Mouse (Mus musculus) retina, postnatal 7 days (tissue): ENCODE data around the gene Jph3.

ENCODE experiments used
- DNase-seq: peaks from one replicate; pipeline ENCODE4 v3.0.0-alpha.2; 2012; ENCODE audit warnings: low read depth, low spot score

The Jph3 gene

DNA sequence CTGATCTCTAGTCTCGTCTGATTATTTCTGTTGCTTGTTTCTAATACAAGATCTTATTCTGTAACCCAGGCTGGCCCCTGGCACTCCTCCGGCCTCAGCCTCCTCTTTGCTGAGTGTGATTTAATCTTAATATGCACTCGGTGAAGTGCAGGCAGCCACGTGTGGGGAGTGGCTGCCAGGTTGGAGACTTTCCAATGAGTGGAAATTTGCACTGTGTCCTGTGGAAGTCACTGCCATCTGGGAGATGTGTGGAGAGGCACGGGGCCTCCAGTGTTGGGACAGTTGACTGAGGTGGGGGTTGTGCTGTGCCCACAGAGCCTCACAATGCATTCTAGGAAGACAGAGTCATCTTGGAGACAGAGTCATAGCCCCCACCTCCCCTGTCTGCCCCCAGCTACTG, 53.1 kb downstream of the Jph3 start:
- no peak for DNase-seq

DNA sequence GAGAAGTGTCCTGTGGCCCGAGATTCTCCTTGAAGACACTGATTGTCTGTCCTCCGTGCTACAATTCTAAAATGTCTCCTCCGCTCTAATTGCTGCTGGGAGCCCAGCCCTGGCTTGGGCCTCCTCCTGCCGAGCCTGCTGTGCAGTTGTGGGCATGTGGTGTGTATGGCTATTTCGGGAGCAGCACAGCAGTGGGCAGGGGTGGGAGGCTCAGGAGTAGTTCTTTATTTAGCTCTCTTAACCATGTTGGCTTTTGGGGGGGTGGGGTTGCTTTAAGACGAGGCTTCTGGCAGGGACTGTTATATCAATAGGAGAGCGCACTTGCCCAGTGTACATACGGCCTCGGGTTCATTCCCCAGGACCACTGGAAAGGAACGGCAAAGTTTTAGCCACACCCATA, 57.1 kb downstream of the Jph3 start:
- DNase-seq: no peak

DNA sequence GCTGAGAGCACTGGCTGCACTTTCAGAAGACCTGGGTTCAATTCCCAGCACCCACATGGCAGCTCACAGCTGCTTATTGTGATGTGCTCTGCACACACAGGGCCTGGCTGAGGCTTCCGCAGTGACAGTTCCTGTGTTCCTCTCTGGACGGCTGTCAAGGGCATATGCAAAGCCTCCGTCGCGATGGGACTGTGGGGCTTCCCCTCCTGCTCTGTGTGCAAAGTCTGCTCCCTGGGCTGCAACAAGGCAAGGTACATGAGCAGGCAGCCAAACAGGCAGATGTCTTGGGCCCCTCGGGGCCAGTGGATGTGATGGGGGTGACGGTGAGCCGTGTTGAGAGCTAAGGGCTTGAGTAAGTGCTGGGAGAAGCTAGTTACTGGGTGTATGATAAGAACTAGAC, 59.4 kb downstream of the Jph3 start:
- DNase-seq: no peak

DNA sequence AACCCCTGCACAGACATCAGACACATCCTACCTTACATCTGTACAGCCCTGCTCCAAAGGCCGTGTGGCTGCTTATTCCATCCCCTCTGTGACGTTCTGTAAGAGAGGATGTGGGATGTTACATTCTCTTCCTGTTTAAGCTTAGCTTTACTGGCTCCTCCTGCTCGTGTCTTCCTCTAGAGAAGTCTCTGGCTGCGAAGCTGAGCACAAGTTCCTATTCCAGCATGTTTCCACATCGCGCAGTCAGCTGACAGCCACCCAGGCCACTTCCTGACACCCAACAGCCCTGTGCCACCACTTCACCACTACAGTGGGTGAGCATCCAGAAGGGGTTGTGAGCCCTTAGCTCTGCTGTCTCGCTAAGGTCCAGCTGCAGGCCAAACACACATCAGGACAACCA, 62.7 kb downstream of the Jph3 start:
- no peak for DNase-seq

DNA sequence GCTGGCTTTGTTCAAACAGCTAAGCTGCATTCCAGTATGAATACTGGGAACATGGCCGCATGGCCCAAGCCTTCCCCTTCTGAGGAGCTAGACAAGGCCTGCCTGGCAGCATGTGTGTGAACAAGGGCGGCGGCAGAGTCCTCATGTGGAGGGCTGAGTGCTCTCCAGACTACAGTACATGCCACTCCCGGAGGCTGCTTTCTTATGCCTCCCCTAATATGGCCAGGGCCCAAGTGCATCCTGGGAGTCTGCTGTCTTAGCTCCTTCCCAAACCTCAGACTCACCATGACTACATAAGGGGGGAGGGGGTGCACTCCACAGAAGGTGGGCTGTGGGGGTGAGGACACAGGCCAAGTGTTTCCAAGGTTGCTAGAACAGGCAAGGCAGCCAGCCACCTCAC, 63.2 kb downstream of the Jph3 start:
- no peak for DNase-seq

DNA sequence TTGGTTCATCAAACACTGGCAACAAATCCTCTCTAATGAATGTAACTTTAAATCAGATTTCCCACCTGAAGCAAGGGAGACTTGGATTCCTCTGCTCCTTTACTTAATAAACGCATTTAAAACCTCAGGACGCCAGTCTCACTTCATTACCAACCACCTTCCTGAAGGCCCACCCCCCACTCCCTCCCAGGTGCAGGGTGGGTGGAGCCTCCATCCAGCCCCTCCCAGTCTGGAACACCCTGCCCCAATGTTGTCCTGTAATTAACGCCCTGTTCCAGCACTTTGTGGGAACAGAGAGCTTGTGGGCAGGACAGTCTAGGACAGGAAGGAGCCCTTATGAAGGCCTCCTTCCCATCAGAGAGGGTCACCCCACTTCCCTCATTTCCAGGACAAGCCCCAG, 64.7 kb downstream of the Jph3 start:
- no peak for DNase-seq

DNA sequence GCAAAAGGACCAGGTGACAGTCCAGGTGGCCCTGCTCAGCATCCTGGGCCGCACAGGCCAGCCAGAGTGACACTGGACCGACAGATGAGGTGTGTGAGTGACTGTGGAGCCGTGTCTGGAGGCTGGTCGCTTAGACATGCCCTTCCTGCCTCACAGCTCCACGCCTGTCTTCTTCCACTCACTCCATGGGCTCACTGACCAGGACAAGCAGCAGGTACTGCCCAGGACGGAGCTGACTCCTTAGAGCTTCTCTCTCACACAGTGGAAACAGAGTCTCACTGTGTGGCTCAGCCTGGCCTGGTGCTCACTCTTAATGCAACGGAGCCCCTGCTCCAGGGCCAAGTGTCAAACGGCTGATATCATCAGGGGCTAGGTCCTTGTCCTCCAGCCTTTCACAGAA, 66.0 kb downstream of the Jph3 start:
- no peak for DNase-seq

DNA sequence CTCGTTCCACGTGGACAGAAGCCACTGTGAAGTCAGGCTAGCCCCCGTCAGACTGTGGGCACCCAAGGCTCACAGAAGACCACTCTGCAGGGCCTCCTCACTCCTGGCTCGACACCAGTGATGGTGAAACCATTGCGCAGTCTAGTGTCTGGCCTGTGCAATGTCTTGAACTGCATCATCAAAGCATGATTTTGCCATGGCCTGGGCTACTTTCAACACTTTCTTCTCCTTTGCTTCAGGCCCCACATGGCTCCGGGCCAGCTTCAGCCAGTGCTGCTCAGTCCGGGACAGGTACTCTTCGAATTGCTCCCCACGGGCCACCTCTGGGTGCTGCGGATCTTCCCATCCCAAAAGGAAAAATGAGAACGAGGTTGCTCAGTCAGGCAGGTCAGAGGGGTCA, 67.0 kb downstream of the Jph3 start:
- DNase-seq: no peak

DNA sequence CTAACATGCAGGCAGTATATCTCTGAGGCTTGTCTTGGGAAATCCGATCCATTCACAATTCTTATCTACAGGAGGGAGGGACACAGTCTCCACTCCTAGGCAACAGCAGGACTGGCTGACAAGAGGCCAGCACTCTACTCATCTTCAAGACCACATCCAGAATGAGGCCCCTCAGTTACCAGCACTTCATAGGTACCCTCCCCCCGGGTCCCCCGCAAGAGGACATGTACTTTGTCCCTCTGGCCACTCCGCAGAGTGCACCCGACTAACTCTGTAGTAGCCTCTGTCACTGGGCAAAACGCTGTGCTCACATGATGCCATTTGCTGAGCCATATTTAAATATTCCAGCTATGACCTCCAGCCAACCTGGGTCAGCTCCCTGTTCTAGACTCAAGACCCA, 69.0 kb downstream of the Jph3 start:
- no peak for DNase-seq

DNA sequence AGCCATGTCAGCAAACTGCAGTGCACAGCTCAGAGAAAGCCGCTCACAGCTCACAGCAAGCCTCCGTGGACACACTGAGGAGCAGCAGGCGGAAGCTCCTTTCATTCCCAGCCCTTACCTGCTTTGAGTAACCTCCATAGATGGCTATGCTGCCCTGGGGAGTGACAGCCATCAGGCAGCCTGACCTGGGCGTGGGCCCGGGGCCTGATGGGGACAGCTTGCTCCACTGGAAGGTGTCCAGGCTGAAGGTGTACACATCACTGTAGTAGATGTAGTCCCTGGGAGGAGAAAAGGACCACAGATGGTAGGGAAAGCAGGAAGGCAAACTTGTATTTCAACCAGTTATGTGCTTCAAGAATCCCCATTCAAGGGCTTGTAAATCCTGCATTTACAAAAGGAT, 75.4 kb downstream of the Jph3 start:
- DNase-seq: no peak

DNA sequence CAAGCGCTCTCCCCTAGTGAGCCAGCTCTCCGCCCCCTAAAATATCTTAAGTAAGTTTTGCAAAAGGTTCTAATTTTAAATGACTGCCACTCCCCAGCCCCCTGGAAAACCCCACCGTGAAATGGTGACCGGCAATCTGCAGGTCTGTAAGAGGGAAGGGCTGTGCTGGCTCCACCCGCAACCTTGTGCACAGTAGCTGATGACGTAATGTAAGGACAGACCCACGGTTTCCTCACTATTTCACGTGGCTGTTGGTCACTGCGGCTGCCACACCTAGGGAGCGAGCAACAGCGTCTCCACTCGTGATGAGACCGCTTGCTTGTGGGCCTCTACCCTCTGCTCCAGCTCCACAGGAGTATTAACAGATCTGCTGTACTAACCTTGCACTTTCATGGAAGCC, 76.7 kb downstream of the Jph3 start:
- no peak for DNase-seq

DNA sequence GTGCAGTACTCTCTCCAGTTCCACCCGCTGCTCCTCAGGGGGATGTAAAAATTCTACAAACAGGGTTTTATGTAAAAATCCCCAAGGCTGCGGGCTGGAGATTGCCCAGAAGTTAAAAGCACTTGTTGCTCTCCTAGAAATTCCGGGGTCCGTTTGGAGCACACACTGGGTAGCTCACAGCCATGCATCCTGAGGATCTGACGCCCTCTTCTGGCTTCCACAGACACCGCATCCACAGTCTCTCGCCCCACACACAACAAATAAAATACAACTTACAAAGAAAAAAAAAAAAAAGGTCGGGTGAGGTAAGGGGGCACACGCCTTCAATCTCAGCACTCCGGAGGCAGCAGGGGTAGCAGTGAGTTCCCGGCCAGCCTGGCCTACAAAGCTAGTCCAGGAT, 78.6 kb downstream of the Jph3 start:
- DNase-seq: no peak

DNA sequence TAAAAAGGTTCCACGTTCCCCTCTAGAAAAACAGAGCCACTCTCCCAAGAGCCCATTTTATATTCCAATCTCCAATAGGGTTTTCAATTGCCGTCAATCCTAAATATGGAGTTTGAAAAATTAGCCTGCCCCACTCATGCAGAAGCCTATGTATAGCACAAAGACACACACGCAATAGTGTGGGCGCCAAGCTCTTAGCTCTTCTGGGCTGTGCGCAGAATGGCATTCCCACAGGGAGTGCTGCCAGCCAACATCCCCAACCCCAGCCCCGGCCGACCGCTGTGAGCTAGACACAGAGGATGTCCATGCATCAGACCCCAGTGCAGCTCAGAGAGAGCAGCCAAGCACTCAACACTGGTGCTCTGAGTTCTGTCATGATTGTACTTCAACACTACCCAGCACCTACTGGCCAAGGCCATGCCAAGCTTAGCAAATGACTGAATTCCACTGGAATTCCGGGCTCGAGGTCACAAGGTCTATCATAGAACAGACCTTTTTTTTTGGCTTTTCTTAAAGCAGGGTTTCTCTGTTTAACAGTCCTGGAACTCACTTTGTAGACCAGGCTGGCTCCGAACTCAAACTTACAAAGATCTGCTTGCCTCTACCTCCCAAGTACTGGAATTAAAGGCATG, 80.2 kb downstream of the Jph3 start:
- no peak for DNase-seq

DNA sequence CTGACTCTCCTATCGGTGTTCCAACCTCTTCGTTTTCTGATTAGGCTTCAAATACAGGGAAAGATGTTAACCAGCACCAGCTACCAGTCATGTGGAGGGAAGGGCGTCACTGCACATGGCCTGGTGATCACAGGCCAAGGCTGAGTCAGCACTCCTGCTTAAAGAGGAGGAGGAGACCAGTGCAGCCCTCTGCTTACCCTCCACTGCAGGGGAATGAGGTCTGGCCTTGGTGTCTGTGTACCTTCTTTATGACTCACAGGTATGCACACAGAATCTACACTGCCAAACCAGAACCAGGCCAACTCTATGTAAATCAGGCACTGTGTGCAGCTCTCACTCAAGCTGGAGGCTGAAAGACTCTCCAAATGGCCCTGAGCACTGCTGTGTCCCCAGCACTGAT, 82.1 kb downstream of the Jph3 start:
- DNase-seq: no peak

DNA sequence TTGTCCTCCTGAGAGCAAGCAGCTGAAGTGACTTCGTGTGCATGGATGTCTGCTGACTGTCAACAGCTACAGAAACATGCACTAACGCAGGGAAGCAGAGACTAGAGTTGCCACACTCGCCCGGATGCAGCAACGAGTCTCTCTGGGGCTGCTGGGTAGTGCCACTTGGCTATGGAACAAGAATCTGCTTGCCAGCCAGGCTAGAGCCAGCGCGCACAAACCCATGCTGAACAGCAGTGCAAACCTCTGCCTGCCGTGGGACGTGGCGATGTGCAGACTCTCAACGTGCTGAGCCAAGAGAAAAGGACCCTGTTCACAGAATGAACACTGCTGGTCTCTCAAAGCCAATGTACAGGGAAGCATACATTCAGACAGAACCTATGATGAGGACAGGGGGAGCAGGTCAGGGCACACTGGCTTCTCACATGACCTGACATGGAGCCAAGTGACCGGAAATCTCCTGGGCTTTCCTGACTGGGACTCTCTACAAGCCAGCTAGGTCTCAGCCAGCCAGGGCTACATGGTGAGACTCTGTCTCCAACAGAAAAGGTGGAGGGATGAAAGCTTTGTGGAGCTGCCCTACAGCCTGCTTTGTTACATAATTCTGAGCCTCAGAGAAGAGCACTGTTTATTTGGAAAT, 82.6 kb downstream of the Jph3 start:
- DNase-seq: no peak

DNA sequence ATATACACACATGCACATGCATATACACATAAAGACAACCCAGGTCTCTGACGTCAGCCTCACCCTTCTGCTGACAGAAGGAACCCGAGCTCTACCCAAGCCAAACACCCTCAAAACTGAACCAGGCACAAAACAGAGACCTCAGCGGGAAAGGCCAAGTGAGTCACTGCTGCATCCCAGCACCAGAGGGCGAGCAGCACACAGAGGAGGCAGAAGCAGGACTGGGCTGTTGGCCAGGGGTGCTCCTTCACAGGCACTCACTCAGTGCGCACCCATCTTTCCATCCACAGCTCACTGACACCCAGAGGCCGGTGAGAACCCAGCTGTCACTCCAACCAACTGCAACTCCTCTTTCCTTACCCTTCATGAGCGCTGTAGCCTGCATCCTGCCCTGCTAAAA, 88.8 kb downstream of the Jph3 start:
- no peak for DNase-seq

DNA sequence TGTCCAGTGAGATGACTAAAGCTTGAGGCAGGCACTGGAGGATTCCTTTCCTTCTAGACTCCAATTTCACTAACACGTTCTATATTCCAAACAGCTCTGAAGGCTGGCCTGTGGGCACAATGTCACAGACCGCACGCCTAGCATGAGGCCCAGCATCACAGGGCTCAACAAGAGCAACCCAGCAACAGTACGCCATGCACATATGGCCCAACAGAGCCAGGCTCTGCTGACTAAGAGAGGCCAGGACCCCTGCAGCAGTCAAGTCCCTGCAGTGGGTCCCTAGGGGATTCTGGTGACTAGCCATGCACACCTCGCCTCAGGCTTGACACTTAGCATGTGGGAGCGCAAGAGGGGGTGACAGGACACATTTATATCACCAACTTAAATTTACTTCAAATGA, 91.4 kb downstream of the Jph3 start:
- no peak for DNase-seq

DNA sequence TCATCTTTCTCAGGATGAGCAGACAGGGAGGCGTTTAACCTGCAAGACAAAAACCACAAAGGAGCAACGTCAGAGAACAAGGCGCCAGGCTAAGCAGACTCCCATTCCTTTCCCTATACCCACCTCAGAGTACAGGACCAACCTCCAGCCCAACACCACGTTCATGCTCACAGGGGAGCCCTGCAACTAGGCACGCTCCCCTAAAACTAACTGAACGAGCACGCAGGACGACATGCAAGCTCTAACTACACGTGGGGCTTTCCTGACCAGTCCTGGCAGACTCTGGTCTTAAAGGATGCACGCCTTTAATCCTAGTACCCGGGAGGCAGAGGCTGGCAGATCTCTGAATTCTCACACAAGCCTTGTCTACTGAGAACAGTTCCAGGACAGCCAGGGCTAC, 91.9 kb downstream of the Jph3 start:
- DNase-seq: no peak

DNA sequence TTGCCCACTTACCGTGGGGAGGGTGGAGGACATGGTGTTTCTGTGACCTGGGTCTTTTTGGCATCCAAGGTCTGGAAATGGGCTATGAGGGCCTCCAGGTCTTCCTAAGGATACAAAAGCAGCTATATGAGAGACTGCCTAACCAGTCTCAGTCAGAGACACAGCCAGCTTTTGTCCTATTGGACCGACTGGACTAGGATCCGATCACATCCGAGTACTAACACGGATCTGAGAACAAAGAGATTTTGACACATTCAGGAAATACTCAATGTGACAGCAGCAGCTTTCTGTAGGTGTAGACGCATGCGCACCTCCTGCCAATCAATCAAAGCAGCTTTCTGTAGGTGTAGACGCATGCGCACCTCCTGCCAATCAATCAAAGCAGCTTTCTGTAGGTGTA, 92.3 kb downstream of the Jph3 start:
- no peak for DNase-seq

DNA sequence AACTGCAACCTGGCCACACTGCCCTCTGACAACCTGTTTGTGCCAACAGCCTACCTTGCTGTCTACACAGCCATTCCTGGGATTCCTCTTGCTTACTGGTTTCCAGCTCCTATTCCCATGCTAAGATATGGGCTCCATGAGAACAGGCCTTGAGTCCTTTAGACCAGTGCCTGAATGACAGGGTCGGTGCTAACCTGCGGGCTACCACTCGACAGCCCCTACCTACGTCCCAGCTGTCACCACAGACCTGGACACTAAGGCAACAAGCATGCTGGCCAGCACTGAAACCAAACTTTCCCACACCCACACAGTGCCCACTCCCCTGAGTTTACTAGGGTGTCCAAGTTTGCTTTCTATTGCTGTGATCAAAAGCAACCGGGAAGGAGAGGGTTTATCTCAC, 98.3 kb downstream of the Jph3 start:
- no peak for DNase-seq

DNA sequence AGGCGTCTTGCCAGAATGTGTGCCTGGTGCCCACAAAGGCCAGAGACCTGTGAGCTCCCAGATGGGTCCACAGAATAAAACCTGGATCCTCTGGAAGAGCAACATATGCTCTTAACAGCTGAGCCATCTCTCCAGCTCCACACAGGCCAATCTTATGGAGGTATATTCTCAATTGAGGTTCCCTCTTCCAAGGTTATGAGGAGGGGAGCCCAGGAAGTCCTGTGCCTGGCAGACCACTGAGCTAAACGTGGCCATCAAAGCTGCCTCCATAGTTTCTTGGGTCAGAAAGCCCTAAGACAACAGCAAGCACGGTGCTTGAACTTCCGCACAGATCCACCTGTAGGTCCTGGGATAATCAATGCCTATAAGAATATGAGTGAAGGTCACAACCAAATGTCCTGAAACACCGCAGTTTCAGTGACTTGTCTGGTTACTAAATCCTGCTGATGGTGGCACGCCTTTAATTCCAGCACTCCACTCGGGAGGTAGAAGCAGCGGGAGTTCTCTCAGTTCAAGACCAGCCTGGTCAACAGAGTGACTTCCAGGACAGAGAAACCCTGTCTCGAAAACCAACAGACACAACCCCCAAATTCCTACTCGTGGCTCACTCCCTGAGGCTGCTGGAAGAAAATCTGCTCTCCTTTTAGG, 99.1 kb downstream of the Jph3 start:
- no peak for DNase-seq

DNA sequence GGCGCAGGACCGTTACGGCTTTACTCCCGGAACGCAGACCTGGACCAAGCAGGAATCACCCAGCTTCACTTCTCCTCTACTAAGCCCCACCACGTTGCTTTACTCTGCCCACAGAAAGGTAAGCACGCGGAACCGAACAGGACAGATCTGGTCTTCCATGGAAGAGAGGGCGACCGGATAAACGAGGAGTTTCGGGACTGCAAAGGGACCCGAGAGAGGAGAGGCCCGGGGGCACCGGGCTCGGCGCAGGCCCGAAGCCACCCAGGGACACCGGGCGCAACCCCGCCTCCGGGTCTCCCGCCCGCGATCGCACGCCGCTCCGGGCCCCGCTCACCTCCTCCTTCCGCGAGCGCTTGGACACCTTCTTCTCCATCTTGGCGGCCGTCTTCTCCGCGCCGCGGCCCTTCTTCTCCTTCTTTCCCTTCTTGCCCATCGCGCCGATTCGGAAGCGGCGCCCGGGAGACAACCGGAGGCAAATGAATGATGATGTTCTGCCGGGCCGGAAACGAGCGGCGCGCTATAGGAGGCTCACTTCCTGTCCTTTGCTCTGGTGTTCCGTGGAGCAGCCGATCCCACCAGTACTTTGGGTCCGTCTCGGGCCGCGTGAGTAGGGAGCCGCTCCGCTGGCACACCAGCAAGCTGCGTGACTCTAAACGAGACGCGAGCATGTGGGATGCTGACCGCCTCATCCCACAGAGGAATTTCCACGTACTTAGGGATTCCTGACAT, 99.8 kb downstream of the Jph3 start, which contains the start of gene Klhdc4:
Gene Klhdc4, minus strand, starts transcription at position 522 of the 729 bp plus-strand sequence.
- DNase-seq: peak; percentile 93
